In genomic region chr1:106581812-106582211, GRCm38 (mm10) we compare ENCODE assay signal across 16 mouse cellular contexts.
DNase-seq lines count a peak whose midpoint lies in the region; TF ChIP-seq lines count a peak whose summit lies in the region.
"Had no signal": no experiment of that assay in that cellular context is flagged by ENCODE, and none has a peak within 500 bp of the region (broad histone marks: within the 10 kb centered on the region; RNA-seq: fewer than 3 reads in every experiment).

No protein-coding gene starts in this region.

- H3K27ac ChIP-seq in spleen, adult 2 months (ENCODE audit: insufficient read depth, low read length), result peak overlapping the region; percentile 26; the same call in 1 of the 2 replicates
- H3K27ac ChIP-seq in MEL (ENCODE audit: control insufficient read depth, low read depth, low read length), result no peak overlapping the region
- H3K27ac ChIP-seq: gastrocnemius, adult 2 months; limb, embryonic 10.5 days; liver, embryonic 15.5 days had no signal

- peaks cover 2% of the 10 kb centered on the region; the same call in 1 of the 2 replicates for H3K79me2 ChIP-seq in MEL (ENCODE audit: control insufficient read depth, insufficient read depth, low read length, poor library complexity)

- peak; percentile 11 to 73 for DNase-seq in spleen, adult 2 months (ENCODE audit: low read depth in 1 of 2, low spot score in 2 of 2)
- DNase-seq in spleen, postnatal 4 days (ENCODE audit: low spot score in 2 of 2), result no peak
- DNase-seq in MEL (ENCODE audit: low read depth, low spot score), result peak; percentile 72
- peak; percentile 48 for DNase-seq in induced T-regulatory cell, adult 2 months (ENCODE audit: low read depth)
- peak; percentile 84 for DNase-seq in splenic B cell, adult 2 months (ENCODE audit: low read depth, low spot score)
- DNase-seq in cerebellum, adult 9-10 months, result no peak
- DNase-seq in left cerebral cortex, adult 11 months (ENCODE audit: low spot score), result no peak
- DNase-seq: adrenal gland, postnatal 14 days; cerebellum, adult 8-10 months; embryo, embryonic 11 days; gastrocnemius, adult 2 months; heart, postnatal 36 days had no signal

- TF ChIP-seq EP300 in MEL (IDR thresholded peaks at IDR 0.05; ENCODE audit: low read depth in 1 of 2, low read length in 2 of 2), result no peak

- 17% methylated on average over 2 of the region's 2 CpGs for WGBS in spleen, adult 2 months

- no peak for TF ChIP-seq CTCF in spleen, adult 2 months (IDR thresholded peaks at IDR 0.05; ENCODE audit: extremely low read depth, insufficient read depth, insufficient read length, insufficient replicate concordance)
- no peak for TF ChIP-seq CTCF in MEL (IDR thresholded peaks at IDR 0.05 in 2 of 3, conservative IDR thresholded peaks at IDR 0.05 in 1 of 3; ENCODE audit: control insufficient read depth in 1 of 3, insufficient read depth in 1 of 3, low read depth in 2 of 3, low read length in 3 of 3, poor library complexity in 1 of 3, severe bottlenecking in 1 of 3)

- H3K9me3 ChIP-seq in MEL (replicated peaks; ENCODE audit: insufficient read depth, low read length), result no peaks in the 10 kb centered on the region
- H3K9me3 ChIP-seq: limb, embryonic 10.5 days; liver, embryonic 15.5 days; midbrain, embryonic 10.5 days had no signal

- no peaks in the 10 kb centered on the region for H3K27me3 ChIP-seq in spleen, adult 2 months (ENCODE audit: control insufficient read depth, insufficient read depth, low read length)
- H3K27me3 ChIP-seq in MEL (ENCODE audit: control insufficient read depth in 1 of 2, insufficient read depth in 2 of 2, low read length in 2 of 2), result no peaks in the 10 kb centered on the region
- no peaks in the 10 kb centered on the region for H3K27me3 ChIP-seq in splenic B cell, adult 2 months (ENCODE audit: control insufficient read depth, insufficient read depth, low read length, poor library complexity, severe bottlenecking)
- H3K27me3 ChIP-seq: liver, embryonic 15.5 days had no signal

- peaks cover 25% of the 10 kb centered on the region for H3K4me1 ChIP-seq in spleen, adult 2 months (ENCODE audit: control insufficient read depth, insufficient read depth, insufficient read length)
- H3K4me1 ChIP-seq in MEL (ENCODE audit: control insufficient read depth in 1 of 2, insufficient read depth in 2 of 2, low read length in 2 of 2), result peaks cover 0 to 2% of the 10 kb centered on the region in 2 experiments; a peak in 1 of 4 replicates
- H3K4me1 ChIP-seq: liver, embryonic 15.5 days had no signal

- H3K4me3 ChIP-seq in spleen, adult 2 months (ENCODE audit: extremely low read depth, insufficient read depth, insufficient read length), result no peak overlapping the region
- H3K4me3 ChIP-seq in MEL (ENCODE audit: control insufficient read depth in 1 of 2, insufficient read depth in 1 of 2, low read depth in 2 of 2, low read length in 2 of 2), result no peak overlapping the region
- H3K4me3 ChIP-seq: gastrocnemius, adult 2 months; limb, embryonic 10.5 days; liver, embryonic 15.5 days; midbrain, embryonic 10.5 days; myocyte had no signal

- H3K9ac ChIP-seq in MEL (ENCODE audit: control insufficient read depth, low read depth, low read length, poor library complexity, severe bottlenecking), result no peak overlapping the region
- H3K9ac ChIP-seq: liver, embryonic 15.5 days had no signal

- H3K36me3 ChIP-seq in spleen, adult 2 months (ENCODE audit: control insufficient read depth, insufficient read depth, low read length), result no peaks in the 10 kb centered on the region
- H3K36me3 ChIP-seq in MEL (ENCODE audit: control insufficient read depth in 1 of 2, insufficient read depth in 2 of 2, low read length in 2 of 2), result peaks cover 0 to 4% of the 10 kb centered on the region in 2 experiments; a peak in 2 of 4 replicates
- no peaks in the 10 kb centered on the region for H3K36me3 ChIP-seq in splenic B cell, adult 2 months (ENCODE audit: control insufficient read depth, insufficient read depth, low read length, poor library complexity, severe bottlenecking)
- H3K36me3 ChIP-seq: limb, embryonic 10.5 days; liver, embryonic 15.5 days; midbrain, embryonic 10.5 days had no signal

- no peak for TF ChIP-seq POLR2A in spleen, adult 2 months (IDR thresholded peaks at IDR 0.05; ENCODE audit: low read depth, low read length)
- TF ChIP-seq POLR2A in MEL (IDR thresholded peaks at IDR 0.05; ENCODE audit: control insufficient read depth in 1 of 2, insufficient read depth in 1 of 2, low read depth in 1 of 2, low read length in 2 of 2, poor library complexity in 1 of 2), result no peak

- TF ChIP-seq RAD21 in MEL (IDR thresholded peaks at IDR 0.05; ENCODE audit: low read depth, low read length), result no peak

TF ChIP-seq in MEL, 35 proteins besides CTCF, POLR2A, EP300 and RAD21:
- TF ChIP-seq BHLHE40 (IDR thresholded peaks at IDR 0.05; ENCODE audit: borderline replicate concordance, low read depth, low read length) (no peak), ETS1 (IDR thresholded peaks at IDR 0.05; ENCODE audit: low read depth, low read length) (peak; percentile 60)
TF ChIP-seq in MEL: peak in this region for 1.

Comparison
In these comparisons a context has a peak if more than half of its experiments do, and no peak if none do; other contexts are left out.
1. DNase-seq: peak in spleen, adult 2 months (2 of 2), MEL (single experiment), induced T-regulatory cell, adult 2 months (single experiment) and splenic B cell, adult 2 months (single experiment); none in spleen, postnatal 4 days (0 of 2), cerebellum, adult 9-10 months (single experiment) and left cerebral cortex, adult 11 months (single experiment).